Mouse (Mus musculus) ES-Bruce4 (cell line): Measurements from ENCODE around the gene Abhd10. TPM values are rescaled to one million over a fixed set of nuclear protein-coding genes. Genes with fewer than 3 reads are reported as not detected.

Source experiments
- H3K27ac ChIP-seq: 2 replicates; pipeline ENCODE4 v1.5.1; 2012; ENCODE audit warnings: low read length, inconsistent platforms; ENCODE audit not compliant: insufficient read depth
- H3K27me3 ChIP-seq: 2 replicates; pipeline ENCODE4 v1.6.1; 2012; ENCODE audit warnings: mild to moderate bottlenecking, low read length, inconsistent platforms; ENCODE audit not compliant: control insufficient read depth, poor library complexity, insufficient read depth, severe bottlenecking
- H3K36me3 ChIP-seq: 2 replicates; pipeline ENCODE4 v1.6.1; 2012; ENCODE audit warnings: inconsistent platforms, mild to moderate bottlenecking, low read length, moderate library complexity; ENCODE audit not compliant: control insufficient read depth, poor library complexity, insufficient read depth, severe bottlenecking
- H3K4me1 ChIP-seq: one replicate; pipeline ENCODE4 v1.8.1; 2011; ENCODE audit warnings: low read length; ENCODE audit not compliant: control insufficient read depth, insufficient read depth
- H3K4me3 ChIP-seq: 2 replicates; pipeline ENCODE4 v1.5.1; 2011; ENCODE audit warnings: low read depth, mild to moderate bottlenecking, low read length
- H3K9ac ChIP-seq: 2 replicates; pipeline ENCODE4 v1.6.1; 2012; ENCODE audit warnings: low read depth, mild to moderate bottlenecking, inconsistent platforms; ENCODE audit not compliant: poor library complexity, severe bottlenecking
- H3K9me3 ChIP-seq: replicated peaks from 2 replicates; pipeline ENCODE4 v1.6.1; 2012; ENCODE audit warnings: mild to moderate bottlenecking, low read length, inconsistent platforms; ENCODE audit not compliant: control insufficient read depth, poor library complexity, insufficient read depth, severe bottlenecking
- CTCF ChIP-seq: IDR thresholded peaks from one replicate; pipeline ENCODE4 v1.8.1; 2011; ENCODE audit warnings: low read depth, low read length
- EP300 ChIP-seq: IDR thresholded peaks from 2 replicates; pipeline ENCODE4 v1.6.1; 2011; ENCODE audit warnings: low read depth, low read length; ENCODE audit not compliant: insufficient read depth
- POLR2A ChIP-seq: IDR thresholded peaks from one replicate; pipeline ENCODE4 v1.8.1; 2011; ENCODE audit warnings: low read length; ENCODE audit not compliant: insufficient read depth
- polyA plus RNA-seq: library from polyadenylated mRNA; stranded (reverse); fragments of >200 nt; gene quantifications from 2 replicates; pipeline ENCODE4 v1.2.4, GENCODE M21; 2011; ENCODE audit warnings: low read depth; ENCODE audit not compliant: missing spikeins, insufficient read depth, insufficient read length

Abhd10 gene
- polyA plus RNA-seq, 1 experiment: 24.1 TPM

DNA sequence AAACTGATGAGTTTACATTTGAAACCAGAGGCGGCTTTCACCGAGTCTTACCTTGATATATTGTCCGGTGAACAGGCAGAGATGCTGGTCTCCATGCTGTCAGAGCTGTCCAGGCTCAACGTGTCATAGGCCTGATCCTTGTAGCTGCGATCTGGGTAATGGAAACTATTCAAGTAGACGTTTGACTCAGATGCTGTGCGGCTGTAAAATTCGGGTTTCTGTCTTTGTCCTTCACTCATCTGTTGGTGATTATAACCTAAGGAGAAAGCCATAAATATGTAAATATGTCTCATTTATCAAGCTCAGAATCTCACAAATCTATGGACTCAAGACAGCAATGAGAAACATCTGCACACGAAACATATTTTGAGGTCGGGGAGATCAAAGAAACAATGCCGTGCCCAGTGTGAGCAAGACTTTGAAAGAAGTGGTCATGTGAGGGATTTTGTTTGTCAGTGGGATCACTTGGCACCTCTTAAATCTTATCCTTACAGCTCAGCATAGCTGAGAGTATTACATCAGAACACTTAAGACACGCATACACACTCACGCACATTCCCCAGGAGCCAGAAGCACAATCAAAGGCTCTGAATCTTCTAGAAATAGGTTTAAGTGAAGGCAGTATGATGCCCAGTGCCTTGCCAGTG is 20.2 kb upstream of the Abhd10 start:
- Histone ChIP-seq H3K36me3 (no peaks in the 10 kb centered on the region), H3K4me3 (no peak overlapping the region), H3K27me3 (no peaks in the 10 kb centered on the region), H3K9me3 (no peaks in the 10 kb centered on the region), H3K9ac (no peak overlapping the region), H3K27ac (no peak overlapping the region), H3K4me1 (no peaks in the 10 kb centered on the region)
- no peak for TF ChIP-seq CTCF
- no peak for TF ChIP-seq EP300
- TF ChIP-seq POLR2A: no peak

DNA sequence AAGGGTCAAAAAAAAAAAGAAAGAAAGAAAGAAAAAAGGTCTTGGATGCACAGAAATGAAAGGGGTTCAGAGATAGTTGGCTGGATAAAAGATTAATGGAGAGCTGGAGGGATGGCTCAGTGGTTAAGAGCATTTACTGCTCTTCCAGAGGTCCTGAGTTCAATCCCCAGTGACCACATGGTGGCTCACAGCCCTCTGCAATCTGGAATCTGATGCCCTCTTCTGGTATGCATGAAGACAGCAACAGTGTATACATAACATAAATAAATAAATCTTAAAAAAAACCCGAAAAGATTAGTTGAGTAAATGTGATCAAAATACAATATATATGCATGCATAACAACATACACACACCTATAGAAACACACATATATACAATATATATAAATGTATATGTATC is 18.7 kb upstream of the Abhd10 start:
- no peak overlapping the region for H3K4me3 ChIP-seq
- H3K36me3 ChIP-seq: no peaks in the 10 kb centered on the region
- TF ChIP-seq EP300: no peak
- TF ChIP-seq CTCF: peak; percentile 30
- no peaks in the 10 kb centered on the region for H3K27me3 ChIP-seq
- H3K4me1 ChIP-seq: no peaks in the 10 kb centered on the region
- H3K27ac ChIP-seq: no peak overlapping the region
- no peaks in the 10 kb centered on the region for H3K9me3 ChIP-seq
- no peak overlapping the region for H3K9ac ChIP-seq

DNA sequence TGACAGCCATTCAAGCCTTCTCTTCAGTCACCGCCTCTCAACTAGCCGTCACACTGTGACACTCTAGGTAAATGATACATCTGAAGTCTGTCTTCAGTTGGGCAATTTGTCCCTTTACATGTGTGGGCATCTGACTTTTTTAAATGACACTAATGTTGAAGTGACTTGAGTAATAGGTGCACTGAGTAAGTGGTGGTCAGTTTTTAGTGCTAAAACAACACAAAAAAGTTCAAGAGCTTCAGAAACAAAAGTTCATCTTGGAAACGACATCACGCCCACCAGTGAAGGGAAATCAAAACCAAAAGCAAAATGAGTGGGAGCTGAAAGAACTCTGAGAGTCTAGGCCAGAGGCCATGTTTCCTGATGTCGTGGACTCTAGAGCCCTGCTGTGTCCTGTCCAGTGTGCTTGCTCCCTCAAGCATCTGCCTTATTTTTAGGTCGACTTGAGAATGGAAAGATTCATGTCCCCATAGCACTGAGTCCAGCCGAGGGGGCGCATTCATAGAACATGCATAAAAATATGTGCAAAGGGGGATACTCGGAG is 16.0 kb upstream of the Abhd10 start:
- no peak for TF ChIP-seq EP300
- no peak for TF ChIP-seq CTCF
- TF ChIP-seq POLR2A: no peak

DNA sequence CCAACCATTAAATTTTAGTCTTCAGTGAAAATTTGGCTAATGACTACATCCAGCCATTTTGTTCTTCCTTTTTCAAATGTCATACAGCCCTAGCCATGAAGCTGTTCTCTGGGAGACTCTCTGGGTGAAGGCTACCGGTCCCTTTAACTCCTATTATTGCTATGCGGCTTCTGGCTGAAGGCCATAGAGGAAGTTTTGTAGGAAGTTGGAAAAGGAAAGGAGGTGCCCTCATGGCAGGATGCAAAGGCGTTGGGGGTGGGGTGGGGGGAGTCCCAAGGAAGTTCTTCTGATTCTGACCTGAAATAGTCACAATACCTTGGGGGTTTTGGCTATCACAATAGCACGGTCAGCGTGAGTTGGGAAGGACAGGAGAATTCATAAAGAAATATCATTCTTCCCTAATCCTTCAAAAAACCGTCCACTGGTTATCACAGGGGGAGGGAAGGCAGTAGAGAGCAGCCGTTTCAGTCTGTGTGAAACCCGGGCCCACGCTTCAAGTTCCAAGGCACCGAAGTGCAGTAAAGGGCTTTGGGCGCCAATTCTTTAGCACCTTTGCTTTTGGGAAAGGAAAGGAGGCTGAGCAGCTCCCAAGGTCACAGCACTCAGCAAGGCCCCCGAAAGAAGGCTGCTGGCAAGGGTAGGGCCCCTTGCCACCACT is 14.8 kb upstream of the Abhd10 start:
- Histone ChIP-seq H3K9me3 (no peaks in the 10 kb centered on the region), H3K36me3 (no peaks in the 10 kb centered on the region), H3K9ac (no peak overlapping the region), H3K27me3 (no peaks in the 10 kb centered on the region), H3K27ac (no peak overlapping the region), H3K4me1 (no peaks in the 10 kb centered on the region), H3K4me3 (no peak overlapping the region)
- no peak for TF ChIP-seq EP300
- no peak for TF ChIP-seq CTCF
- no peak for TF ChIP-seq POLR2A

More for the DNA sequence above, 16.0 kb upstream of the Abhd10 start:
- H3K4me3 ChIP-seq: no peak overlapping the region
- no peaks in the 10 kb centered on the region for H3K27me3 ChIP-seq
- H3K27ac ChIP-seq: no peak overlapping the region
- no peak overlapping the region for H3K9ac ChIP-seq
- H3K4me1 ChIP-seq: no peaks in the 10 kb centered on the region
- H3K9me3 ChIP-seq: no peaks in the 10 kb centered on the region
- H3K36me3 ChIP-seq: no peaks in the 10 kb centered on the region

DNA sequence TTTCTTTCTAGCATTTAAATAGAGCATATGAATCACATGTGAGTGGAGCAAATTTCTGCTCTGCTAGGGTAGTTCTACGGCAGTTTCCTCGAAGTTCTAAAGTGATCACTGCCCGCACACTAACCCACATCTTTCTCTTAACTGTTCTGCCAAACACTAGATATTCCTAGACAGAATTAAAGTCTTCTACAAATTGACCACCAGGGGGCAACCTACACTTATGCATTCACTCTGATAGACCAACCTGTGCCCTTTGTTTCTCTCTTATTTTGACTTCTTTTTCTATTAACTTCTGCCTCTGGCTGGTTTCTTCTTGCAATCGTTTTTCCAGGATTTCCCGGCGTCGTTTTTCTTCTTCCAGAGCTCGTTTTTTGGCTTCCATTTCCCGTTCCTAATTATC is 14.1 kb upstream of the Abhd10 start:
- TF ChIP-seq CTCF: no peak
- TF ChIP-seq EP300: no peak
- TF ChIP-seq POLR2A: no peak
- Histone ChIP-seq H3K9me3 (no peaks in the 10 kb centered on the region), H3K36me3 (no peaks in the 10 kb centered on the region), H3K9ac (no peak overlapping the region), H3K27me3 (no peaks in the 10 kb centered on the region), H3K4me1 (no peaks in the 10 kb centered on the region), H3K4me3 (no peak overlapping the region), H3K27ac (no peak overlapping the region)

DNA sequence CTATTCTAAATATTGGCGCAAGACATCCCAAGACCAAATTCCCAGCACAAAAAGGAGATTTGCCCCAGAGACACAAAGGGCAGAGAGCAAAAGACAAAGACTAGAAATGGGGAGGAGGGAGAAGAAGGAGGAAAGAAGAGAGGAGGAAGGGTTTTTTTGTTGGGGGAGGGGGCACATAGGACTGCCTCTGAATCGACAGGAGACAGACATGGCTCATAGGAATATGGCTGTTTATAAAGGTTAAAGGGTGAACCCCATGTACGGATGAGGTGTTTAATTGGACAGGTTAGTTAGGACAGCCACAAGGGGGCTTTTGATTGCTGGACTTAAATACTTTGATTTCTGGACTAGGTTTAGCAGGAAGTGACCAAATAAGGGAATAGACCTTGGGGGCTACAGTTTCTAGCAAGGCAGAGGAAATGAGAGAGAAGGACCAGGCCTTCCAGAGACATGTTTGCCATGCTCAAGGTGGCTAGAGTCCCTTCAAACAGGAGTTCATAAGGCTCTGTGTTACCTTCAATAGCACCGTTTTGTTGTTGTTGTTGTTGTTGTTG is 913 bp upstream of the Abhd10 start:
- no peaks in the 10 kb centered on the region for H3K36me3 ChIP-seq
- no peak overlapping the region for H3K4me3 ChIP-seq
- TF ChIP-seq POLR2A (no peak), EP300 (no peak), CTCF (no peak)
- no peaks in the 10 kb centered on the region for H3K4me1 ChIP-seq
- no peak overlapping the region for H3K9ac ChIP-seq
- peak overlapping the region; percentile 41; the same call in 1 of the 2 replicates for H3K27ac ChIP-seq
- H3K9me3 ChIP-seq: no peaks in the 10 kb centered on the region
- H3K27me3 ChIP-seq: no peaks in the 10 kb centered on the region
